Mouse (Mus musculus) cortical plate, adult 2 months (tissue): Measurements from ENCODE around the gene Sema4g.

Source experiments
- CTCF ChIP-seq: fragments of 200-500 bp; IDR thresholded peaks from 2 replicates; pipeline ENCODE4 v1.5.1; 2011; ENCODE audit warnings: mild to moderate bottlenecking, control low read depth, low read length; ENCODE audit not compliant: insufficient read depth; ENCODE audit errors: extremely low read depth
- POLR2A ChIP-seq: fragments of 200-500 bp; IDR thresholded peaks from 2 replicates; pipeline ENCODE4 v1.6.1; 2011; ENCODE audit warnings: mild to moderate bottlenecking, low read length, control low read depth; ENCODE audit not compliant: insufficient read depth; ENCODE audit errors: extremely low read depth

DNA sequence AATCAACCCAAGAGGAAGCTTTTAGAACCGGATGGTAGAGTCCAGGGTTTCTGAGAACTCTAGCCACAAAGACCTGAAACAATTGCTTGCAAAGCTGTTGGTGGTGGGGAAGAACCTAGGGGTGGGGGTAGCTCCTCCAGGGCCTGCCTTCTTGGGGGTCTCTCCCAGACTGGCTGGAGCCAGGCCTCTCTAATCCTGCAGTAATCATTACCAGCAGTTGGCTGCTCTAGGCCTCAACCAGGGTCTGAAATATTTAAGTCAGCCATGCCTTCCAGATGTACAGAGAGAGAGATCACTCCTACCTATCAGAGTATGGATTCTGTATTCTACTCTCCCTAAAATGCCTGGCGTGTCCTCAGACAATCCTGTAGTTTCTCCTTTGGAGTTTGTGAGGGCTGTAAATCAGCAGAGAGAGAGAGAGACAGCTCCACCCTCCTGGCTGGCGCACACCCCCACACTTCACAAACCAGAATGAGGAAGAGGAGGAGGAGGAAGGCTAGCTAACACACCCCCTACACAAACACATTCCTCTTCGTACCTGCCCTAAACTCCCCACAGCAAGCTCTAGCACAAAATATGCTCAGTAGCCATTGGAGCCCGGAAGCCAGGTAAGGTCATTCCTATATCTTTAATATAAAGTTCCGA, 24.8 kb downstream of the Sema4g start:
- TF ChIP-seq CTCF (no peak), POLR2A (no peak)
